Mouse (Mus musculus) neural tube, embryonic 12.5 days (tissue): ENCODE results near the gene Nkx2-5. TPM values are rescaled to one million over a fixed set of nuclear protein-coding genes. Genes with fewer than 3 reads are reported as not detected.

Source experiments
- ATAC-seq: fragments of 200-750 bp; cut with Nextera tagmentation; 2 replicates; pipeline ENCODE4 v1.8.0; 2017; ENCODE audit warnings: low read depth, mild to moderate bottlenecking, moderate TSS enrichment, moderate library complexity; ENCODE audit not compliant: low FRiP score
- H3K27ac ChIP-seq: fragments of 300-500 bp; sonication (generic); 2 replicates; pipeline ENCODE4 v1.5.1; 2016
- H3K27me3 ChIP-seq: fragments of 300-500 bp; sonication (generic); replicated peaks from 2 replicates; pipeline ENCODE4 v1.6.1; 2016; ENCODE audit warnings: mild to moderate bottlenecking
- H3K36me3 ChIP-seq: fragments of 300-500 bp; sonication (generic); 2 replicates; pipeline ENCODE4 v1.6.1; 2016; ENCODE audit warnings: mild to moderate bottlenecking
- H3K4me1 ChIP-seq: fragments of 300-500 bp; sonication (generic); 2 replicates; pipeline ENCODE4 v1.6.1; 2016
- H3K4me2 ChIP-seq: fragments of 300-500 bp; sonication (generic); replicated peaks from 2 replicates; pipeline ENCODE4 v1.6.1; 2016; ENCODE audit warnings: mild to moderate bottlenecking
- H3K4me3 ChIP-seq: fragments of 300-500 bp; sonication (generic); 2 replicates; pipeline ENCODE4 v1.5.1; 2016
- H3K9ac ChIP-seq: fragments of 300-500 bp; sonication (generic); 2 replicates; pipeline ENCODE4 v1.6.1; 2016; ENCODE audit warnings: mild to moderate bottlenecking
- H3K9me3 ChIP-seq: fragments of 300-500 bp; sonication (generic); 2 replicates; pipeline ENCODE4 v1.6.1; 2016; ENCODE audit warnings: mild to moderate bottlenecking
- WGBS: fragments of 180-500 bp; shearing (Covaris S2); methylation state at CpG from one replicate; pipeline ENCODE4 v1.1.7; 2016; 5-methylcytosine and 5-hydroxymethylcytosine counted together
- polyA plus RNA-seq: library from polyadenylated mRNA; unstranded; fragments of >200 nt; fragmentation: Nextera tagmentation; extraction: Ambion mirVana; gene quantifications from 2 replicates; pipeline ENCODE4 v1.2.1, GENCODE M21; 2016

Nkx2-5 gene
- polyA plus RNA-seq, 1 experiment from 2014 or later, result not detected

- Histone ChIP-seq H3K4me1 (peaks cover 15% of the 10 kb centered on the region), H3K4me2 (no peak overlapping the region), H3K27me3 (peaks cover 99% of the 10 kb centered on the region), H3K36me3 (no peaks in the 10 kb centered on the region), H3K9ac (no peak overlapping the region), H3K27ac (no peak overlapping the region), H3K9me3 (no peaks in the 10 kb centered on the region), H3K4me3 (0 out of 2 replicates have a peak overlapping the region, but pooled peaks have one; percentile 3)
- ATAC-seq, result no peak
- WGBS, result under 1% methylated on average over 48 of the region's 48 CpGs
Measured at GRCm38 (mm10) chr17:26840922-26841731, 3.7 kb downstream of the Nkx2-5 start.

GRCm38 (mm10) chr17:26840439-26840780, 4.4 kb downstream of the Nkx2-5 start:
- no peak for ATAC-seq
- no peaks in the 10 kb centered on the region for H3K36me3 ChIP-seq
- no peaks in the 10 kb centered on the region for H3K9me3 ChIP-seq
- H3K4me1 ChIP-seq, result peaks cover 15% of the 10 kb centered on the region
- H3K9ac ChIP-seq, result no peak overlapping the region
- no peak overlapping the region for H3K4me3 ChIP-seq
- WGBS, result 2% methylated on average over 9 of the region's 9 CpGs
- no peak overlapping the region for H3K4me2 ChIP-seq
- H3K27me3 ChIP-seq, result peaks cover 100% of the 10 kb centered on the region
- no peak overlapping the region for H3K27ac ChIP-seq

- Histone ChIP-seq H3K4me3 (peak overlapping the region; percentile 11; the same call in 1 of the 2 replicates), H3K27ac (no peak overlapping the region), H3K36me3 (no peaks in the 10 kb centered on the region), H3K9ac (no peak overlapping the region), H3K27me3 (peaks cover 100% of the 10 kb centered on the region), H3K9me3 (no peaks in the 10 kb centered on the region), H3K4me2 (peak overlapping the region; percentile 25; the same call in 1 of the 2 replicates), H3K4me1 (peaks cover 15% of the 10 kb centered on the region)
- 1% methylated on average over 26 of the region's 26 CpGs for WGBS
- ATAC-seq, result no peak
Measured at GRCm38 (mm10) chr17:26839718-26840438, 4.9 kb downstream of the Nkx2-5 start.

GRCm38 (mm10) chr17:26838911-26839717, 5.7 kb downstream of the Nkx2-5 start:
- ATAC-seq, result no peak
- H3K36me3 ChIP-seq, result no peaks in the 10 kb centered on the region
- H3K4me1 ChIP-seq, result peaks cover 10% of the 10 kb centered on the region; the same call in 1 of the 2 replicates
- H3K27me3 ChIP-seq, result peaks cover 100% of the 10 kb centered on the region
- no peak overlapping the region for H3K9ac ChIP-seq
- H3K4me3 ChIP-seq, result peak overlapping the region; percentile 11
- no peak overlapping the region for H3K27ac ChIP-seq
- WGBS, result 1% methylated on average over 87 of the region's 87 CpGs
- no peaks in the 10 kb centered on the region for H3K9me3 ChIP-seq
- H3K4me2 ChIP-seq, result peak overlapping the region; percentile 25; the same call in 1 of the 2 replicates

- no peak for ATAC-seq
- Histone ChIP-seq H3K4me1 (peaks cover 10% of the 10 kb centered on the region; the same call in 1 of the 2 replicates), H3K9ac (no peak overlapping the region), H3K9me3 (no peaks in the 10 kb centered on the region), H3K27me3 (peaks cover 99% of the 10 kb centered on the region), H3K4me3 (no peak overlapping the region), H3K4me2 (no peak overlapping the region), H3K36me3 (no peaks in the 10 kb centered on the region), H3K27ac (no peak overlapping the region)
- under 1% methylated on average over 37 of the region's 37 CpGs for WGBS
Measured at GRCm38 (mm10) chr17:26838191-26838910, 6.5 kb downstream of the Nkx2-5 start.

GRCm38 (mm10) chr17:26837546-26837985, 7.2 kb downstream of the Nkx2-5 start:
- Histone ChIP-seq H3K27ac (no peak overlapping the region), H3K9ac (no peak overlapping the region), H3K27me3 (peaks cover 92% of the 10 kb centered on the region), H3K4me2 (no peak overlapping the region), H3K36me3 (no peaks in the 10 kb centered on the region), H3K4me3 (no peak overlapping the region), H3K4me1 (peaks cover 10% of the 10 kb centered on the region; the same call in 1 of the 2 replicates), H3K9me3 (no peaks in the 10 kb centered on the region)
- 4% methylated on average over 7 of the region's 7 CpGs for WGBS
- no peak for ATAC-seq

- Histone ChIP-seq H3K9me3 (no peaks in the 10 kb centered on the region), H3K4me1 (peaks cover 10% of the 10 kb centered on the region; the same call in 1 of the 2 replicates), H3K9ac (no peak overlapping the region), H3K4me3 (no peak overlapping the region), H3K36me3 (no peaks in the 10 kb centered on the region), H3K27ac (no peak overlapping the region), H3K4me2 (no peak overlapping the region), H3K27me3 (peaks cover 91% of the 10 kb centered on the region)
- no peak for ATAC-seq
- WGBS, result 3% methylated on average over 19 of the region's 19 CpGs
Measured at GRCm38 (mm10) chr17:26836786-26837545, 7.8 kb downstream of the Nkx2-5 start.

- Histone ChIP-seq H3K4me1 (peaks cover 10% of the 10 kb centered on the region; the same call in 1 of the 2 replicates), H3K9ac (no peak overlapping the region), H3K27ac (no peak overlapping the region), H3K36me3 (no peaks in the 10 kb centered on the region), H3K27me3 (peaks cover 88% of the 10 kb centered on the region), H3K4me2 (no peak overlapping the region), H3K4me3 (no peak overlapping the region), H3K9me3 (no peaks in the 10 kb centered on the region)
- 5% methylated on average over 5 of the region's 5 CpGs for WGBS
- ATAC-seq, result no peak
Measured at GRCm38 (mm10) chr17:26836377-26836776, 8.4 kb downstream of the Nkx2-5 start.

- 4% methylated on average over 8 of the region's 8 CpGs for WGBS
- ATAC-seq, result no peak
Measured at GRCm38 (mm10) chr17:26835956-26836355, 8.9 kb downstream of the Nkx2-5 start.

GRCm38 (mm10) chr17:26834966-26835755, 9.6 kb downstream of the Nkx2-5 start:
- Histone ChIP-seq H3K27ac (no peak overlapping the region), H3K4me1 (peaks cover 10% of the 10 kb centered on the region; the same call in 1 of the 2 replicates), H3K9ac (no peak overlapping the region), H3K9me3 (no peaks in the 10 kb centered on the region), H3K36me3 (no peaks in the 10 kb centered on the region), H3K4me3 (no peak overlapping the region), H3K27me3 (peaks cover 75% of the 10 kb centered on the region), H3K4me2 (no peak overlapping the region)
- ATAC-seq, result no peak
- 10% methylated on average over 3 of the region's 9 CpGs for WGBS

More at GRCm38 (mm10) chr17:26835956-26836355, 8.9 kb downstream of the Nkx2-5 start:
- Histone ChIP-seq H3K27me3 (peaks cover 83% of the 10 kb centered on the region), H3K4me3 (no peak overlapping the region), H3K9me3 (no peaks in the 10 kb centered on the region), H3K9ac (no peak overlapping the region), H3K4me2 (no peak overlapping the region), H3K27ac (no peak overlapping the region), H3K4me1 (peaks cover 10% of the 10 kb centered on the region; the same call in 1 of the 2 replicates), H3K36me3 (no peaks in the 10 kb centered on the region)
